Mouse (Mus musculus): ENCODE data around the gene Nudt8.

DNA sequence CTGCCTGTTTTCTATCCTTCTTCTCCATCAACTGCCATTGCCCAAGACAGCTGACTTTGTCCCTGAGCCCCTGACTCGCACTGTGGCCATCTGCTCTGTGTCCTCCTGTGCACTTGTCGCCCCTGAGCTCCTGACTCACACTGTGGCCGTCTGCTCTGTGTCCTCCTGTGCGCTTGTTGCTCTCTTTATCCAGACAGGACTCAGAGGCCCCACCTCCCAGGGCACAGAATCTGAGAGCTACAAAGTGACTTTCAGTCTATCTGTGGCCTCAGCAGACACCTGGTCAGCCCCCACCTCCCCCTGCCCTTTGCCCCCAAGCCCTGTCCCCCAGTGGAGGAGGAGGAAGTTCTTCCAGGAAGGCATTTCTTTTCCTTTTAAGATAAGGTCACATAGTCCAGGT, 44.6 kb upstream of the Nudt8 start:
- TF ChIP-seq TAL1 (IDR thresholded peaks at IDR 0.05; ENCODE audit: low read length) (no peak), GATA1 (IDR thresholded peaks at IDR 0.05; ENCODE audit: low read length) (no peak)
